ENCODE assay signal across 9 mouse cellular contexts in the genomic region with DNA sequence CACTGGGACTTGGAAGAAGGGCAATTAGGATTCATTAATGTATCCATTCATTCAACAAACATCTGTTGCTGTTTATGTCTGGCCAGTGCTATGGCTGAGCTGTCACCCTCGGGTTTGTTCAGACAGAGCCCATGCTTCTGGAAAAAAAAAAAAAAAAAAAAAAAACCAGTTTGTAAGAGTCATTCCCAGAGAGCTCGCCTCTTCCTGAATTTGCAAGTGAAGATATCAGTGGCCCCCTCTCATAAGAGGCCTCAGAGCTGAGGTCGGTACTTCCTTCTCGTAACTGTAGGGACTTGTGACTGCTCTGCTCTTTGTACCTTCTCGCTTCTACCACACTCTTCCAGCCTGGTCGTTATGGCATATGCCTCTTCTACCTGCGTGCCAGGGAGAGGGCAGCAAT. TPM values are rescaled to one million over a fixed set of nuclear protein-coding genes. Genes with fewer than 3 reads are reported as not detected.
DNase-seq lines count a peak whose midpoint lies in the region; ATAC-seq and TF ChIP-seq lines count a peak whose summit lies in the region.
"Had no signal": no experiment of that assay in that cellular context is flagged by ENCODE, and none has a peak within 500 bp of the region (broad histone marks: within the 10 kb centered on the region; RNA-seq: fewer than 3 reads in every experiment).

No protein-coding gene starts in this region.

- no peak for TF ChIP-seq CTCF in CH12.LX (conservative IDR thresholded peaks at IDR 0.05 in 1 of 2, IDR thresholded peaks at IDR 0.05 in 1 of 2; ENCODE audit: low read depth in 2 of 2, low read length in 2 of 2)

- H3K4me2 ChIP-seq in kidney, embryonic 15.5 days, result peak overlapping the region; percentile 95
- peak overlapping the region; percentile 96 for H3K4me2 ChIP-seq in CH12.LX (ENCODE audit: insufficient read depth, low read depth, poor library complexity, severe bottlenecking)
- H3K4me2 ChIP-seq in liver, embryonic 15.5 days, result peak overlapping the region; percentile 80

- peaks cover 13% of the 10 kb centered on the region for H3K79me2 ChIP-seq in CH12.LX (replicated peaks; ENCODE audit: control insufficient read depth, extremely low read depth, insufficient read depth, poor library complexity, severe bottlenecking)

- no peak for DNase-seq in kidney, adult 18-20 months
- no peak for DNase-seq in CH12.LX (ENCODE audit: extremely low read depth)
- peak; percentile 3 for DNase-seq in Muller cell, postnatal 12 days (ENCODE audit: inconsistent ontology term)
- no peak for DNase-seq in frontal cortex, adult 2 months (ENCODE audit: extremely low spot score in 1 of 2, low spot score in 1 of 2)
- DNase-seq in left cerebral cortex, postnatal 25 days (ENCODE audit: low spot score in 2 of 2), result no peak

- H3K36me3 ChIP-seq in kidney, embryonic 15.5 days, result no peaks in the 10 kb centered on the region
- H3K36me3 ChIP-seq in CH12.LX (replicated peaks in 1 of 2; ENCODE audit: control insufficient read depth in 1 of 2, insufficient read depth in 1 of 2, low read length in 1 of 2), result peaks cover 9 to 42% of the 10 kb centered on the region in 2 experiments
- H3K36me3 ChIP-seq in liver, embryonic 15.5 days (replicated peaks), result no peaks in the 10 kb centered on the region
- H3K36me3 ChIP-seq: limb, embryonic 12.5 days had no signal

- dilution Hi-C loops in CH12.LX (cut with MboI; ENCODE audit: extremely low pct_ligation_motif_present, extremely low pct_unique_long_range_greater_than_20kb, low sequenced_read_pairs), result no loop called here

- TF ChIP-seq POLR2A in CH12.LX (IDR thresholded peaks at IDR 0.05; ENCODE audit: low read depth, low read length), result no peak

- 74% methylated on average over 7 of the region's 7 CpGs for whole genome bisulfite sequencing in kidney, embryonic 15.5 days
- 18% methylated on average over 7 of the region's 7 CpGs for WGBS in liver, embryonic 15.5 days (ENCODE audit: insufficient replicate concordance)

- H3K9me3 ChIP-seq in kidney, embryonic 15.5 days (replicated peaks), result no peaks in the 10 kb centered on the region
- no peaks in the 10 kb centered on the region for H3K9me3 ChIP-seq in CH12.LX (replicated peaks; ENCODE audit: low read length)
- H3K9me3 ChIP-seq in liver, embryonic 15.5 days (replicated peaks), result no peaks in the 10 kb centered on the region
- H3K9me3 ChIP-seq: limb, embryonic 12.5 days had no signal

- H3K27me3 ChIP-seq in kidney, embryonic 15.5 days, result 0 out of 2 replicates have a peak, but pooled peaks cover 4% of the 10 kb centered on the region
- H3K27me3 ChIP-seq in CH12.LX (replicated peaks), result no peaks in the 10 kb centered on the region
- H3K27me3 ChIP-seq in liver, embryonic 15.5 days, result no peaks in the 10 kb centered on the region; the same call in 1 of the 2 replicates

- no peak overlapping the region for H3K27ac ChIP-seq in kidney, embryonic 15.5 days
- H3K27ac ChIP-seq in CH12.LX (ENCODE audit: insufficient read depth, low read depth), result peak overlapping the region; percentile 80
- H3K27ac ChIP-seq in liver, embryonic 15.5 days (replicated peaks), result peak overlapping the region; percentile 66
- H3K27ac ChIP-seq: limb, embryonic 12.5 days had no signal

- no peak overlapping the region for H3K9ac ChIP-seq in kidney, embryonic 15.5 days
- peak overlapping the region; percentile 62 for H3K9ac ChIP-seq in CH12.LX (ENCODE audit: insufficient read depth, low read depth)
- no peak overlapping the region for H3K9ac ChIP-seq in liver, embryonic 15.5 days

- no peak for TF ChIP-seq RAD21 in CH12.LX (IDR thresholded peaks at IDR 0.05; ENCODE audit: low read depth, low read length)

- peaks cover 11% of the 10 kb centered on the region; the same call in 1 of the 2 replicates for H3K4me1 ChIP-seq in kidney, embryonic 15.5 days
- peaks cover 2 to 37% of the 10 kb centered on the region in 2 experiments for H3K4me1 ChIP-seq in CH12.LX (ENCODE audit: control insufficient read depth in 1 of 2, insufficient read depth in 2 of 2)
- H3K4me1 ChIP-seq in liver, embryonic 15.5 days (replicated peaks), result peaks cover 14% of the 10 kb centered on the region

- in situ Hi-C loops in CH12.LX (cut with MboI; ENCODE audit: low pct_ligation_motif_present, low pct_unique_long_range_greater_than_20kb, low sequenced_read_pairs), result loop anchor here (25.0 kb wide), 1 partner anchor 404 kb away; no protein-coding TSS in a partner anchor

- H3K4me3 ChIP-seq in kidney, embryonic 15.5 days (replicated peaks), result no peak overlapping the region
- H3K4me3 ChIP-seq in CH12.LX (replicated peaks in 1 of 3; ENCODE audit: low read depth in 2 of 3, low read length in 2 of 3, poor library complexity in 1 of 3), result peak overlapping the region; percentile 64 to 74 (median 70)
- peak overlapping the region; percentile 68 for H3K4me3 ChIP-seq in liver, embryonic 15.5 days (replicated peaks)

- ATAC-seq in kidney, embryonic 15.5 days (replicated peaks; ENCODE audit: low FRiP score), result no peak
- ATAC-seq in liver, embryonic 15.5 days (ENCODE audit: insufficient read depth), result peak; percentile 26; the same call in 1 of the 2 replicates
- ATAC-seq in cerebellum, adult (ENCODE audit: insufficient number of reproducible peaks, low FRiP score, low TSS enrichment), result no peak

- TF ChIP-seq EP300 in CH12.LX (IDR thresholded peaks at IDR 0.05; ENCODE audit: low read length), result peak; percentile 52

- intact Hi-C loops in left cerebral cortex, postnatal 25 days (cut with DNase I), result no loop called here

TF ChIP-seq in CH12.LX, 34 proteins besides CTCF, POLR2A, EP300 and RAD21:
- TF ChIP-seq BHLHE40 (IDR thresholded peaks at IDR 0.05; ENCODE audit: low read depth, low read length), result 0 out of 2 replicates have a peak, but pooled peaks have one; percentile 11
- peak; percentile 68 for TF ChIP-seq IRF4 (IDR thresholded peaks at IDR 0.05; ENCODE audit: low read depth, low read length)
- TF ChIP-seq POLR2AphosphoS2 (IDR thresholded peaks at IDR 0.05; ENCODE audit: low read depth, low read length), result no peak
- 0 out of 2 replicates have a peak, but pooled peaks have one; percentile 4 for TF ChIP-seq MYC (IDR thresholded peaks at IDR 0.05; ENCODE audit: low read depth, low read length)
- TF ChIP-seq CHD1 (IDR thresholded peaks at IDR 0.05; ENCODE audit: low read depth, low read length), result 0 out of 2 replicates have a peak, but pooled peaks have one; percentile 54
- peak; percentile 96 for TF ChIP-seq ZNF384 (IDR thresholded peaks at IDR 0.05; ENCODE audit: low read depth, low read length)
TF ChIP-seq in CH12.LX: peak in this region for 5.

RNA-seq across cellular contexts. Expression of gene Dennd2d, which starts 1.1 kb away (rescaled TPM):
- polyA plus RNA-seq in kidney, embryonic 15.5 days (2015; fragmentation: Nextera tagmentation; extraction: Ambion mirVana), result 3.8 and 5.5 TPM in 2 replicates
- total RNA-seq in CH12.LX (2012; rRNA removed), result 23.5 and 30.4 TPM in 2 replicates
- total RNA-seq in CH12.LX (2014; rRNA removed), result 39.3 and 39.8 TPM in 2 replicates
- polyA plus RNA-seq in CH12.LX (2012; ENCODE audit: insufficient read length, low read depth), result 37.7 and 38.2 TPM in 2 replicates
- polyA plus RNA-seq in liver, embryonic 15.5 days (2015; fragmentation: Nextera tagmentation; extraction: Ambion mirVana), result 3.8 and 4.3 TPM in 2 replicates
- 0.28 and 0.36 TPM in 2 replicates for polyA plus RNA-seq in frontal cortex, adult 2 months (2012; rRNA removed)
- total RNA-seq in left cerebral cortex, postnatal 25 days (2021), result under 1 TPM in 1 of 2 experiments, not detected in 1; 0.44 TPM
